Mouse (Mus musculus) midbrain, embryonic 13.5 days (tissue): ENCODE data around the gene Coq7. TPM values are rescaled to one million over a fixed set of nuclear protein-coding genes. Genes with fewer than 3 reads are reported as not detected.
A peak's percentile ranks its signal among the peaks of the same experiment; 100 is the strongest.

Experiments
- ATAC-seq: fragments of 200-750 bp; cut with Nextera tagmentation; 2 replicates; pipeline ENCODE4 v1.8.0; 2017; ENCODE audit warnings: mild to moderate bottlenecking, moderate TSS enrichment, moderate library complexity
- H3K27ac ChIP-seq: fragments of 300-500 bp; sonication (generic); 2 replicates; pipeline ENCODE4 v1.5.1; 2015; ENCODE audit warnings: inconsistent platforms, mild to moderate bottlenecking, moderate library complexity
- H3K27me3 ChIP-seq: fragments of 300-500 bp; sonication (generic); 2 replicates; pipeline ENCODE4 v1.6.1; 2015; ENCODE audit warnings: mild to moderate bottlenecking, inconsistent platforms
- H3K36me3 ChIP-seq: fragments of 300-500 bp; sonication (generic); 2 replicates; pipeline ENCODE4 v1.6.1; 2015; ENCODE audit warnings: mild to moderate bottlenecking, inconsistent platforms
- H3K4me1 ChIP-seq: fragments of 300-500 bp; sonication (generic); replicated peaks from 2 replicates; pipeline ENCODE4 v1.6.1; 2015; ENCODE audit warnings: inconsistent platforms
- H3K4me2 ChIP-seq: fragments of 300-500 bp; sonication (generic); replicated peaks from 2 replicates; pipeline ENCODE4 v1.6.1; 2015; ENCODE audit warnings: moderate library complexity, mild to moderate bottlenecking, inconsistent platforms
- H3K4me3 ChIP-seq: fragments of 300-500 bp; sonication (generic); replicated peaks from 2 replicates; pipeline ENCODE4 v1.5.1; 2015; ENCODE audit warnings: mild to moderate bottlenecking, inconsistent platforms
- H3K9ac ChIP-seq: fragments of 300-500 bp; sonication (generic); replicated peaks from 2 replicates; pipeline ENCODE4 v1.6.1; 2015; ENCODE audit warnings: mild to moderate bottlenecking, inconsistent platforms
- H3K9me3 ChIP-seq: fragments of 300-500 bp; sonication (generic); 2 replicates; pipeline ENCODE4 v1.6.1; 2016; ENCODE audit warnings: mild to moderate bottlenecking, inconsistent platforms
- WGBS: fragments of 180-500 bp; shearing (Covaris S2); methylation state at CpG from one replicate; pipeline ENCODE4 v1.1.7; 2015; 5-methylcytosine and 5-hydroxymethylcytosine counted together
- polyA plus RNA-seq: library from polyadenylated mRNA; unstranded; fragments of >200 nt; fragmentation: Nextera tagmentation; extraction: Ambion mirVana; gene quantifications from 2 replicates; pipeline ENCODE4 v1.2.1, GENCODE M21; 2015

The Coq7 gene
- polyA plus RNA-seq, 1 experiment from 2014 or later, result 98.8 TPM

GRCm38 (mm10) chr7:118494892-118495579, 38.1 kb downstream of the Coq7 start:
- no peak overlapping the region for H3K9ac ChIP-seq
- WGBS, result 78% methylated on average over 4 of the region's 4 CpGs

GRCm38 (mm10) chr7:118493892-118494291, 39.3 kb downstream of the Coq7 start:
- no peak overlapping the region for H3K9ac ChIP-seq
- H3K27ac ChIP-seq, result no peak overlapping the region
- H3K4me1 ChIP-seq, result peaks cover 14% of the 10 kb centered on the region
- H3K27me3 ChIP-seq, result peaks cover 49% of the 10 kb centered on the region
- no peak for ATAC-seq
- no peaks in the 10 kb centered on the region for H3K36me3 ChIP-seq
- H3K4me2 ChIP-seq, result no peak overlapping the region
- no peak overlapping the region for H3K4me3 ChIP-seq
- no peaks in the 10 kb centered on the region for H3K9me3 ChIP-seq
- WGBS, result 93% methylated on average over 9 of the region's 9 CpGs

More at GRCm38 (mm10) chr7:118494892-118495579, 38.1 kb downstream of the Coq7 start:
- Histone ChIP-seq H3K27ac (no peak overlapping the region), H3K9me3 (no peaks in the 10 kb centered on the region), H3K36me3 (no peaks in the 10 kb centered on the region), H3K4me2 (no peak overlapping the region), H3K27me3 (peaks cover 38% of the 10 kb centered on the region), H3K4me3 (no peak overlapping the region), H3K4me1 (peaks cover 14% of the 10 kb centered on the region)
- ATAC-seq, result no peak

GRCm38 (mm10) chr7:118491431-118492147, 41.6 kb downstream of the Coq7 start, which contains the start of gene Itpripl2:
Gene Itpripl2, minus strand, starts transcription at chr7:118491975.
- no peak within 1 kb of the TSS for H3K27ac ChIP-seq
- H3K27me3 ChIP-seq, result peaks cover 60% of the 10 kb centered on the region
- ATAC-seq, result peak; percentile 90

GRCm38 (mm10) chr7:118490666-118491430, 42.3 kb downstream of the Coq7 start:
- peak overlapping the region; percentile 72 for H3K9ac ChIP-seq
- 4% methylated on average over 67 of the region's 67 CpGs for WGBS
- peak overlapping the region; percentile 83 for H3K4me2 ChIP-seq
- H3K4me1 ChIP-seq, result peaks cover 14% of the 10 kb centered on the region
- H3K27me3 ChIP-seq, result peaks cover 60% of the 10 kb centered on the region
- peak overlapping the region; percentile 54 for H3K4me3 ChIP-seq
- H3K9me3 ChIP-seq, result no peaks in the 10 kb centered on the region
- no peaks in the 10 kb centered on the region for H3K36me3 ChIP-seq
- H3K27ac ChIP-seq, result no peak overlapping the region
- peak; percentile 5 for ATAC-seq

More at GRCm38 (mm10) chr7:118491431-118492147, 41.6 kb downstream of the Coq7 start, which contains the start of gene Itpripl2:
- peak within 1 kb of the TSS; percentile 83 for H3K4me2 ChIP-seq
- H3K4me1 ChIP-seq, result peaks cover 14% of the 10 kb centered on the region
- peak within 1 kb of the TSS; percentile 54 for H3K4me3 ChIP-seq
- H3K9ac ChIP-seq, result peak within 1 kb of the TSS; percentile 72
- WGBS, result under 1% methylated on average over 55 of the region's 55 CpGs
- no peaks in the 10 kb centered on the region for H3K36me3 ChIP-seq
- H3K9me3 ChIP-seq, result no peaks in the 10 kb centered on the region

GRCm38 (mm10) chr7:118489706-118490665, 43.2 kb downstream of the Coq7 start:
- peak; percentile 51; the same call in 1 of the 2 replicates for ATAC-seq

GRCm38 (mm10) chr7:118488060-118488664, 45.0 kb downstream of the Coq7 start:
- 27% methylated on average over 8 of the region's 8 CpGs for WGBS
- H3K27me3 ChIP-seq, result peaks cover 54% of the 10 kb centered on the region

More at GRCm38 (mm10) chr7:118489706-118490665, 43.2 kb downstream of the Coq7 start:
- Histone ChIP-seq H3K9ac (no peak overlapping the region), H3K4me1 (peaks cover 14% of the 10 kb centered on the region), H3K4me2 (peak overlapping the region; percentile 83), H3K36me3 (no peaks in the 10 kb centered on the region), H3K27me3 (peaks cover 60% of the 10 kb centered on the region), H3K27ac (no peak overlapping the region), H3K9me3 (no peaks in the 10 kb centered on the region), H3K4me3 (peak overlapping the region; percentile 54)
- whole genome bisulfite sequencing, result 12% methylated on average over 57 of the region's 57 CpGs

GRCm38 (mm10) chr7:118486917-118487316, 46.2 kb downstream of the Coq7 start:
- ATAC-seq, result no peak
- Histone ChIP-seq H3K27ac (no peak overlapping the region), H3K4me3 (no peak overlapping the region), H3K36me3 (no peaks in the 10 kb centered on the region), H3K4me2 (no peak overlapping the region), H3K4me1 (peaks cover 14% of the 10 kb centered on the region), H3K9me3 (no peaks in the 10 kb centered on the region), H3K9ac (no peak overlapping the region), H3K27me3 (peaks cover 41% of the 10 kb centered on the region)
- 61% methylated on average over 5 of the region's 5 CpGs for WGBS

More at GRCm38 (mm10) chr7:118488060-118488664, 45.0 kb downstream of the Coq7 start:
- no peak overlapping the region for H3K4me2 ChIP-seq
- peaks cover 14% of the 10 kb centered on the region for H3K4me1 ChIP-seq
- no peak overlapping the region for H3K9ac ChIP-seq
- H3K27ac ChIP-seq, result no peak overlapping the region
- no peak for ATAC-seq
- H3K4me3 ChIP-seq, result no peak overlapping the region
- no peaks in the 10 kb centered on the region for H3K36me3 ChIP-seq
- H3K9me3 ChIP-seq, result no peaks in the 10 kb centered on the region

- WGBS, result 94% methylated on average over 1 of the region's 1 CpGs
Measured at GRCm38 (mm10) chr7:118483996-118484395, 49.2 kb downstream of the Coq7 start.

GRCm38 (mm10) chr7:118482001-118482400, 51.2 kb downstream of the Coq7 start:
- no peak overlapping the region for H3K27ac ChIP-seq
- no peaks in the 10 kb centered on the region for H3K36me3 ChIP-seq
- no peaks in the 10 kb centered on the region for H3K27me3 ChIP-seq
- H3K9ac ChIP-seq, result no peak overlapping the region
- ATAC-seq, result no peak
- no peaks in the 10 kb centered on the region for H3K4me1 ChIP-seq
- 89% methylated on average over 2 of the region's 2 CpGs for WGBS
- no peaks in the 10 kb centered on the region for H3K9me3 ChIP-seq
- no peak overlapping the region for H3K4me3 ChIP-seq
- H3K4me2 ChIP-seq, result no peak overlapping the region

More at GRCm38 (mm10) chr7:118483996-118484395, 49.2 kb downstream of the Coq7 start:
- no peak overlapping the region for H3K4me3 ChIP-seq
- H3K27me3 ChIP-seq, result peaks cover 12% of the 10 kb centered on the region
- H3K27ac ChIP-seq, result no peak overlapping the region
- H3K9me3 ChIP-seq, result no peaks in the 10 kb centered on the region
- no peak for ATAC-seq
- H3K36me3 ChIP-seq, result no peaks in the 10 kb centered on the region
- no peak overlapping the region for H3K4me2 ChIP-seq
- no peaks in the 10 kb centered on the region for H3K4me1 ChIP-seq
- no peak overlapping the region for H3K9ac ChIP-seq

- Histone ChIP-seq H3K27me3 (no peaks in the 10 kb centered on the region), H3K4me3 (no peak overlapping the region), H3K27ac (no peak overlapping the region), H3K36me3 (no peaks in the 10 kb centered on the region), H3K9me3 (no peaks in the 10 kb centered on the region), H3K4me2 (no peak overlapping the region), H3K4me1 (no peaks in the 10 kb centered on the region), H3K9ac (no peak overlapping the region)
- no peak for ATAC-seq
- WGBS, result 88% methylated on average over 10 of the region's 10 CpGs
Measured at GRCm38 (mm10) chr7:118481047-118481810, 51.9 kb downstream of the Coq7 start.
